Mouse (Mus musculus): ENCODE measurements around the gene Rtkn.
"Not testable (repeated sequence)": the region's sequence is repeated elsewhere in the genome, so short reads cannot be mapped to it uniquely, and the experiment has no call there.

DNA sequence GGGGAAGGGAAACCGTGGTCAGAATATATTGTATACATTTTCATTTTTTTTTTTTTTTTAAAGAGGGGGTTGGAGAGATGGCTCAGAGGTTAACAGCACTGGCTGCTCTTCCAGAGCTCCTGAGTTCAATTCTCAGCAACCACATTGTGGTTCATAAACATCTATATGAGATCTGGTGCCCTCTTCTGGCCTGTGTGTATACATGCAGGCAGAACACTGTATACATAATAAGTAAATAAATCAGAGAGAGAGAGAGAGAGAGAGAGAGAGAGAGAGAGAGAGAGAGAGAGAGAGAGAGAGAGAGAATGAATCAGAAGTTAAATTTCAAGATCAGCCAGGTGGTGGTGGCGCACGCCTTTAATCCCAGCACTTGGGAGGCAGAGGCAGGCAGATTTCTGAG, 24.2 kb downstream of the Rtkn start:
- TF ChIP-seq POLR2A (IDR thresholded peaks at IDR 0.05; ENCODE audit: low read depth, low read length); CTCF (IDR thresholded peaks at IDR 0.05; ENCODE audit: borderline replicate concordance, insufficient read depth, low read length): not testable (repeated sequence)

Measured in embryonic fibroblast, embryonic 13.5 days (primary cell).